Mouse (Mus musculus): ENCODE data around the gene H60b.
"Not testable (repeated sequence)": the region's sequence is repeated elsewhere in the genome, so short reads cannot be mapped to it uniquely, and the experiment has no call there.

The H60b gene

DNA sequence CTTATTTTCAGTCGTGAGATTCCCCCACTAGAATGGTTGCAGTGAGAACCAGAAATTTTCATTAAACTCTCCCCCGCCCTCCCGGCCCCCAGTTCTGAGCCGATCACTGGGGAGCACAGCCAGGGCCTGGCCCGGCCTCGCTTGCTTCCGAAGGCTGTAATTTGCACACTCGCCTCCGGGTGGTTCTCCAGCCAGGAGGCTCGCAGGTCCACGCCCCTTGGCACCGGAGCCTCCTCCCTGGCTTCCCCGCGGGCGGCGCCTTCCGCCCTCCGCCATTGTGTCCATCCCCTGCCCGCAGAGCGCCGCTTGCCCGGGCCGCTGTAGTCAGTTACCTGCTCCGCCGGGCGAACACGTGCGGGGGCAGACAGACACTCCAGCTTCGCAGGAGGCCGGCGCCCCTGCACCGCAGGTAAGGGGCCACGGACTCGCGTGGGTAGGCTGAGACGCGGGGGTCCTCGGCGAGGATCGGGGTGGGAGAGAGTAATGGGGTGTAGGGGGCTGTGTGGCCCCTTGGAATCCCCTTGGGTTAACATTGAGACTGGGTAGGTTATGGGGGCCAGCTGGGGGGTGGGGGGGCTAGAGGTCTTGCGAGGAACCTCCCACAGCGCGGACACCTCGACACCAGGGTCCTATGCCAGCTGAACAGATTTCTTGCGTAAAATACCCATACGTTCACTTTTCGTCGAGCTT lies at the start of gene H60b, which contains the start of gene Raet1e:
H60b (plus strand) TSS at position 277 of the 690 bp plus-strand sequence.
Raet1e (plus strand) TSS at position 260 of the 690 bp plus-strand sequence.
- peak; percentile 76 to 84 for DNase-seq

DNA sequence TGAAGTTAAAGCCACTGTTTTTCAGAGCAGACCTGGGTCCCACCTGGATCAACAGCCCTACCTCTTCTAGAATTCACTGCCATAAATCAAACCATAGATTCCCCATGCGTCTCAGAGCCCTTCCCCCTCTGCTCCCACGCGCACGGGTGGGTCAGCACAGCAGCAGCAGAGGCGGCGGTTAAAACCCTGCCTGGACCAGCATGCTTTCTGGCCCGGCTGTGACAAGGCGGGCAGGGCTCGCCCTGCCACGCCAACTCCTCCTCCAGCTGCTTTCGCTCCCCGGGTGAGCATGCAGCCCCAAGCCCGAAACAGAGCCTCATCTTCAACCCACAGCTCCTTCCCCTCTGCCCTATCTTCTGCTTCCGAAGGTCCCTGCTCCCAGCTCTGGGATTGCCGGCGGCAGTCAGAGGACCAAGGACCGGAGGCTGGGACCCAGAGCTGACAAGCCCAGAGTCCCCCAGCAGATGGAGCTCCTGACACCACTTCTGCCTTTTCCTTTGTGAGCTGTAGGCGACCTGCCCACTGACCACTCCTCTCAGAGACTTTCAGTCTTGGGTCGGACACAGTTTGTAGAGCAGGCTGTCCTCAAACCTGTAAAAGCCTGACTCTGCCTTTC lies 17.6 kb upstream of the H60b start:
- DNase-seq: peak; percentile 82 to 88

DNA sequence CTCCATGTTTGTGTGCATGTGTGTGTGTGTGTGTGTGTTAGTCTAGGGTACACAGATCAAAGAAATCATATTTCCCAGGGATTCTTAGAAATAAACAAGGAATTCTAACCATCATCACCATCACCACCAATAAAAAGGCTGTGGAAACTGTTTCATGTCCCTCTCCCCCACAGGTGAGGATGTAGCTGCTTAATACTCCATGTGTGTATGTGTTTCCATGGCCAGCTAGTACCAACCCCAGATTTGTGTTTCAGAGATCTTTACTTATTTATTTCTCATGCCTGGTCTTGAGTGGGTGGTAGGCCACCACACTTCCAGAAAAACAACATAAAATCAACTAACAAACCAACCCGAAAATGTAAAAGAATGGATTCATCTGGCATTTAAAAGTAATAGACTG lies 16.2 kb upstream of the H60b start:
- DNase-seq: peak in 1 of 2 experiments; percentile 26

DNA sequence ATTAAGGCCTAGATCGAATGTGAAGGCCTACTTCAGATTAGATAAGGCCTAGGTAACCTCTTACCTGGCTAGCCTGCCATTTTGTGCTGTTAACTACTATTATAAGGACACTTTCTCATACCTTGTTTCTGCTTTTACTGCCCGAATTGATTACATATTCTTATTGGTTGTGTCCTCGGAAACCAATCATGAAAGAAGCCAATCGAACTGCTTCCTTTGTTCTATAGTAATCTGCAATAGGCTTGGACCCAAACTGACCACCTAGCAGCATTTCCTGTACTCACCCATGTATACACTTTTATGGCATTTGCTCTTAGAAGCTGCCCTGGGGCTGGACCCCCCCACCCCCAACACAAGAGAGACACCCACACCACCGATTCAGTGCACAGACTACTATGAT lies 15.5 kb upstream of the H60b start:
- DNase-seq: no peak

DNA sequence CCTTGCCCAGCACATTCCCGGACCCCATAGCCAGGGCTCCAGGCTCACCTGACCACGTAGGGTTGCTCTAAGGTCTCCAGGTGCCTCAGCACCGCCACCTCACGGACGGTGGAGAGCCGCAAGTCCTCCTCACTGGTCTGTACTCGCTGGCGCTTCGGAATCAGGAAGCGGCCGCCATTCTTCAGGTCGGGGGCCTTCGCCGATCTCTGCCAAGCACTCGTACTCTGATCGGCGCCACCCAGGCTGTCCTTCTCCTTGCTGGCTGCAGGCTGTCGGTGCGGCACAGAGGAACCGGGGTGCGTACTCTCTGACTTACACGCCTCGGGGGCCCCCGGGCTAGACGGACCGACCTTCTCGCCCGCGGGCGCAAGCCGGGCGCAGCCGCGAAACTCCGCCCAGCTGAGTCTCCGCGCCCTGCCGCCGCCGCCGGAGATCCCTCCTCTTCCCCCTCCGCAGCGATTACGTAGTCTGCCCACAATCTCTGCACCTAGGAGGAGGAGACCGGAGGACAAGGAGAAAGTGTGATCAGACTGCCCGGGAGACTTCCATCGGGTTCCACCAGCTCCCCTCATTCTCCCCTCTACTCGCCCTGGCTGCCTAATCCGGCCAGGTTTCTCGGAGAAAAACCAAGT lies 9.8 kb upstream of the H60b start:
- DNase-seq: peak; percentile 81 to 89

DNA sequence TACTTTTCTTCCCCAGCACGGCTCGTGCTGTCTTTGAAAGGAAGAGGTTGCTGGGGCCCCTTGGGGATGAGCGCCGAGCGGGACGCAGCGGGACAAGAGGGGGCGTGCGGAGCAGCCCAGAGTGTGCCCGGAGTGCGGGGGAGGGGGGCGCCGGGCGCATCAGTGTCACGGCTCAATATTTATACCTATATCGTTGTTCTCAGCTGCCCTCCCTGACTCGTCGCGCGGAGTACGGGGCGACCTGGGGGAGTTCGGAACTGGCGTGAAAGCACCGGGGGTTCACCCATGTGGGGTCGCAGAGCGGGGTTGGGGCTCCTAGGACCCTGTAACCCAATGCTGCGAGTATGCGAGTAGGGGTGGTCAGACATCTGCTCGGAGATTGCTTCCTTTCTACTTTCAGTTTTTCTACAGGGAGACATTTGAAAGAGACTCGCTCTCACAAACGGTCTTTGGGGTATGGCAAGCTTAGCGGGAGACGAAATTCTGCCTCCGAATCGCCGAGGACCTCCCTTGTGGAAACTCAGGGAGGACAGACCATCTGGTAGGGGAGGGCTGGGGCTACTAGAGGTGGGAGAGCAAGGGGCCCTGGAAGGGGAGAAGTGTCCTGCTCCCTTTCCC lies 9.2 kb upstream of the H60b start, which contains the start of gene E030030I06Rik:
E030030I06Rik (minus strand) TSS at position 198 of the 618 bp plus-strand sequence.
- no peak for DNase-seq

DNA sequence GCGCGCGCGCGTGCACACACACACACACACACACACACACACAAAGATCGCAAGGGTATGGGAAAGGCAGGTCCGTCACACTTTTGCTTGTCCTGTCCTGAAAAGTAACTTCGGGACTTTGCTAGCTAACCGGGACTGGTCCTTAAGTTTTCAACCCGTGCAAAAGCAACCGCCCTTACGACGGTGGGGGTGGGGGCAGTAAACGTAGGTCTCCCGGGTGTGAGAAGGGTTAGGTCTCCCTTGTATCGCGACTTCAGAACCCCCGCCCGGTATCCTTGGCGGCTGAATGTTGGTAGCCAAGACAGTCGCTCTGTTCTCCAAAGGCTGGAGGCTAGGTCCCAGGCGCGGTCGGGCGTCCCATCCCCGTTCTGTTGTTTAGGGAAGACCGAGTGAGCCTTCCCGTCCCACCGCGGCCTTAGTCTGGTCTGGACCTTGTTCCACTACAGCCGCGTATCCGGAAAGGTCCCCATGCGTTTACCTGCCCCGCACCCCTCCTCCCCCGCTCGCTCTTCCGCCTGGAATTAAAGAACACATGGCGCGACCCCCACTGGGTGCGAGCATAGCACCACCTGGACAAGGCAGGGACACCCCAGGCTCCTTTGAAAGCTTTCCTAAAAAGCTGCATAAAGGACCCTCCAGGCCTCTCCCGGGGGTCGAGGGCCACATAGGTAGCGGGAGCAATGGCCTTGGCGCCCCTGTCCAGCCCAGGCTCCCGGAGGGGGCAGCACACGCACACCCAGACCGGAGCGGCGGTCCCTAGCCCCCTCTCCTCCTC lies 8.5 kb upstream of the H60b start:
- DNase-seq: peak in 1 of 2 experiments; percentile 37

DNA sequence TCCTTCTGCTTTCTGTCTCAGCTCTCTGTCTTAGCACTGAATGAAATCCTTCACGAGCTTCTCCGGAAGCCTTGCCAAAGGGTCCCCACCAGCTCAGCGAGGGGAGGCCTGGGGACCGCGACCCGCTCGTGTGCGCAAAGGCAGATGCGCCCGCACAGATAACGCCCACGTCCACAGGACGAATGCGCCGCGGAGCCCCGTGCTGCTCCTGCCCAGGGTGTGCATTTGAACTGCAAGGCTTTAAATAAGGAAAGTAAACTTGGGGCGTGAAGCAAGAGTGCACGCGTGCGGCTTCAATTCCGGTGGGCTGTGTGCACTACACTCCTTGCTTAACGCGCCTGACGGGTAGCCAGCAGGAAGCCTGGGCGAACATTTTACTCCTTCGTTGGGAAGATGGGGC lies 7.8 kb upstream of the H60b start:
- DNase-seq: peak in 1 of 2 experiments; percentile 22

DNA sequence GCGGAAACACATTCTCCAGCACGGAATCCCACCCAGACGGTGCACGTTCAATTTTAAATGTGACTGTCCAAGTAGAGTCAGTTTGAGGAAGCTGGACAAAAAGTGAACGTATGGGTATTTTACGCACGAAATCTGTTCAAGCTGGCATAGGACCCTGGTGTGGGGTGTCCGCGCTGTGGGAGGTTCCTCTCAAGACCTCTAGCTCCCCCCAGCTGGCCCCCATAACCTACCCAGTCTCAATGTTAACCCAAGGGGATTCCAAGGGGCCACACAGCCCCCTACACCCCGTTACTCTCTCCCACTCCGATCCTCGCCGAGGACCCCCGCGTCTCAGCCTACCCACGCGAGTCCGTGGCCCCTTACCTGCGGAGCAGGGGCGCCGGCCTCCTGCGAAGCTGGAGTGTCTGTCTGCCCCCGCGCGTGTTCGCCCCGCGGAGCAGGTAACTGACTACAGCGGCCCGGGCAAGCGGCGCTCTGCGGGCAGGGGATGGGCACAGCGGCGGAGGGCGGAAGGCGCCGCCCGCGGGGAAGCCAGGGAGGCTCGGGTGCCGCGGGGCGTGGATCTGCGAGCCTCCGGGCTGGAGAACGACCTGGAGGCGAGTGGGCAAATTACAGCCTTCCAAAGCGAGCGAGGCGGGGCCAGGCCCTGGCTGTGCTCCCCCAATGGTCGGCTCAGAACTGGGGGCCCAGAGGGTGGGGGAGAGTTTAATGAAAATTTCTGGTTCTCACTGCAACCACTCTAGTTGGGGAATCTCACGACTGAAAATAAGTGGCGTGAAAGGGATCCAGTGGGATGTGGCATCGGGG lies 7.1 kb upstream of the H60b start:
- peak in 1 of 2 experiments; percentile 15 for DNase-seq

DNA sequence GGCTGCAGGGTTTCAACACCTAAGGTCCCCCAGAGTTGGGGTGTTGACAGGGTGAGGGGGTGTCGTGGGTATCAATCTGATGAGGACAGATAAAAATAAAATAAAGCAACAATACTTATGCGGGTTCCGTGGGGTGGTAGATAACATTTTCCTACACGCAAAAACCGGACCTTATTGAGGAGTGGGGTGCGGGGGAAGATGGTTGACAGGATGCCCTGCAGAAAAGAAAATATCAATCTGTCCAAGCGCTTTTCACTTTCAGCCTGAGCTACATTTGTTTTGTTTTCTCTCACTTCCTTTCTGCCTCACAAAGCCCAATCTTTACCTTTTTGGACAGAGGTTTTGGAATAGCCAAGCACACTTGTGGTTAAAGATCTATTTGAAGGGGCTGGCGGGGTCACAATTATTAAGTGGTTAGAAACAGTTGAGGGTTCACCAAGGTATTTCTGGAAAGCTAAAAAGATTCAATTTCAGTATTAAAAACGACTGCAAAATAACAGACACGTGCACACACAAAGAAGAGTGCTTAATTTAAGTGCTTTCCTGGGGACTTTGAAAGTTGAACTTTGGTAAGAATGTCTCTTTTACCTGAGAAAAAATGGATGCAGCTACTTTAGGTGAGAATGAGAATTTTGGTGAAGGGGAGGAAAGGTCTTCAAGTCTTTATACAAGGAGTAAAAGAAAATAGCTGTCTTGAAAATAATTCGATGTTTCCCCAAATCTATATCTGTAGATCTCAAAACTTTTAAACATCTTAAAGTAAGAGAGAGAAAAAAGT lies 6.3 kb upstream of the H60b start:
- peak in 1 of 2 experiments; percentile 7 for DNase-seq

DNA sequence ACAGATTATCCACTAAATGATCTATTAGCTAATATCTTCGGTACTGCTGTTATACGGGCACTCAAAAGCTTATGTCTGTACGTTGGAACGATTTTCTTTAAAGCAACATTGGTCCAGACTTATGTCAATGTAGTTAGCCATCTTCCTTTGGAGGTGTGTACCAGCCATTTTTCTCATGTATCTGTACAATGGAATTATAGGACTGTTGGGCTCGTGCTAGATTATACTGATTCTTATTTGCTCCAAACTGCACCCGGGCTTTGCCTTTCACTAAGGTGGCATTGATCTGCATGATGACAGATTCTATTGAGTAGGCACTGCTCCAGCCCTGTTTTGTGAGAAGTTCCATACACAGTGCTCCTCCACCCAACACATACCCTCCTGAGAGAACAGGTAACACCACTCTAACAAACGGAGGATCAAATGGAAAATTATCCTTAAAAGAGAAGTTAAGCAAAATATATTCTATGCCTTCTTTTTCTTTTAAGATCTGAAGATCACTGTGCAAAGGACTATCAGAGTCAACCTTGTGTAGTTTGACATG lies 5.2 kb upstream of the H60b start:
- not testable (repeated sequence) for DNase-seq

DNA sequence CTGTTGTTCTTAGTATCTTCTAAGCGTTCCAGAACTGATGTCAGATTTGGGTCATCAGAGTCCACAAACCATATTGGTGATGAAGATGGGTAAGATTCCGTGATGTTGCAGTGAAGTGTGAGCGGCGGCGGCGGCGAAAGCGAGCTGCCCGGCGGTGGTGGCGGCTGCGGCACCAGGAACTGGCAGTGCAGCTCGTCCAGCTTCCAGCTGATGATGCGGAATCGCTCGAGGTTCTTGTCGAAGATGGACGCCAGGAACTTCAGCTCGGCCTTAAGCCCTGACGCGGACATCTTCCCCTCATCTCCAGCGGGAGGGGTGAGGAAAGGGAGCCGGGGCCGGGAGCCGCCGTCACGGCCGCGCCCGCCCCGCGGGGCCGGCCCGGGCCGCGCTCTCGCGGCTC lies 4.3 kb upstream of the H60b start:
- DNase-seq: peak in 1 of 2 experiments; percentile 38

DNA sequence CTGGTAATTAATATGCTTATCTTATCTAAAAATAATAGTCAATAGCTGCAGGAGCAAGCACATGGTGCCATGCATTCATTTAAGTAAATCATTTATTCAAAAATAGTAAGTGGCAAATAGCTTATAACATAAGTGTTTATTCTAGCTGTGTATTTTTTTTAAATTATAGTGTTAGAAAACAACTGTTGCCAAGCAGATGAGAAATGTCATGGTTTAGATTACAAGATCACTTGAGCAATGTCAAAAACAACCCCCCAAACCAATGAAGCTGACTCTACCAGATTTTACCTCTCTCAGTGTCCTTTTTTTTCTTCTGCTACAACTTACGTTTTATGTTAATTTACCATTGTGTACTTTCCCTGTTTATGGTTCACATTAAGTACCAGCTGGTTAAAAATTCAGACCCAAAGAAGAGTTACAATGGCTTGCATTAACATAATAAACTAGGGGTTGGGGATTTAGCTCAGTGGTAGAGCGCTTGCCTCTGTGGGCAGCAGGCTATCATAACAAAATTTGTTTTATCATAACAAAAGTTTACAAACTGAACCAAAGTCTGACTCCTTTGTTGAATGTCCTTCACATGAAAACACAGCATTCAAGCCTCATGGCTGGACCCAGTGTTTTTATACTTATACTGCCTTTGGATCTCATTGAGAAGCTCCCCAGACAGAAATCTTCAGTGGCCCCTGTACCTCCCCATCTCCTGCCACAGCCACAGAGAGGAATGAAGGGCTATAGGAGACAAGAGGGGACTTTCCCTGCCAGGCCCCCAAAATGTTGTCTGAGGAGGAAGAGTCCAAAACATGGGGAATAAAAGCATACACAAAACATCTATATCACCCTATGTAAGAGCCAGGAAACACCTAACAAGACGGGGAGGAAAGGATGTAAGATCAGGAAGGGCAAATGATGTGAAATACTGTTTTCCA lies 3.3 kb upstream of the H60b start:
- DNase-seq: no peak

DNA sequence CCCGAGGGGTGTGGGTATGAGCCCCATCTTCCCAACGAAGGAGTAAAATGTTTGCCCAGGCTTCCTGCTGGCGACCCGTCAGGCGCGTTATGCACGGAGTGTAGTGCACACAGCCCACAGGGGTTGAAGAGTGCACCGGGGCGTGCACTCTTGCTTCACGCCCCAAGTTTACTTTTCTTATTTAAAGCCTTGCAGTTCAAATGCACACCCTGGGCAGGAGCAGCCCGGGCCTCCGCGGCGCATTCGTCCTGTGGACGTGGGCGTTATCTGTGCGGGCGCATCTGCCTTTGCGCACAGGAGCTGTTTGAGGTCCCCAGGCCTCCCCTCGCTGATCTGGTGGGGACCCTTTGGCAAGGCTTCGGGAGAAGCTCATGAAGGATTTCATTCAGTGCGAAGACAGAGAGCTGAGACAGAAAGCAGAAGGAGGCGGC lies 760 bp downstream of the H60b start:
- no peak for DNase-seq

DNA sequence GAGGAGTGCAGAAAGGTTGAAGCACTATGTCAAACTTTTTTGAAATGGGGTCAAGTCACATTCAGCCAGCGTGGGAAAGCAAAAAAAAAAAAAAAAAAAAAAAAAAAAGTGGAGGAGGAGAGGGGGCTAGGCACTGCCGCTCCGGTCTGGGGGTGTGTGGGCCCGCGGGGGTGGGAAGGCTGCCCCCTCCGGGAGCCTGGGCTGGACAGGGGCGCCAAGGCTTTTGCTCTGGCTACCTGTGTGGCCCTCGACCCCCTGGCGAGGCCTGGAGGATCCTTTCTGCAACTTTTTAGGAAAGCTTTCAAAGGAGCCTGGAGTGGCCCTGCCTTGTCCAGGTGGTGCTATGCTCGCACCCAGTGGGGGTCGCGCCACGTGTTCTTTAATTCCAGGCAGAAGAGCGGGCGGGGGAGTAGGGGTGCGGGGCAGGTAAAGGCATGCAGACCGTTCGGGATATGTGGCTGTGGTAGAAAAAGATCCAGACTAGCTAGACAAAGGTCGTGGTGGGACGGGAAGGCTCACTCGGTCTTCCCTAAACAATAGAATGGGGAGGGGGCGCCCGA lies 1.3 kb downstream of the H60b start:
- no peak for DNase-seq

DNA sequence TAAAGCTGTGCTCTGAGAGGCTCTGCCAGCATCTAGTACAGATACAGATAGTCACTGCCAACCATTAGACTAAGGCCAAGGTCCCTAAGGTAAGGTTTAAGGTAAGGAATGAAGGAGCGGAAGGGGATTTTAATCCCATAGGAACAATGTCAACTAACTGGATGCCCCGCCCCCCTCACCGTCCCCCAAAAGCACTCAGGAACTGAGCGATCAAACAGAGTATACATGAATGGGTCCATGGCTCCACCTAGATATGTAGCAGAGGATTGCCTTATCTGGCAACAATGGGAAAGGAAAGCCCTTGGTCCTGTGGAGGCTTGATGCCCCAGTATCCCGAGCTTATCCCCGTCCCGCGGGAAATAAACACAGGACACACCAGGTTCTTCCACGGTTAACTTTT lies 4.9 kb downstream of the H60b start:
- DNase-seq: not testable (repeated sequence)

DNA sequence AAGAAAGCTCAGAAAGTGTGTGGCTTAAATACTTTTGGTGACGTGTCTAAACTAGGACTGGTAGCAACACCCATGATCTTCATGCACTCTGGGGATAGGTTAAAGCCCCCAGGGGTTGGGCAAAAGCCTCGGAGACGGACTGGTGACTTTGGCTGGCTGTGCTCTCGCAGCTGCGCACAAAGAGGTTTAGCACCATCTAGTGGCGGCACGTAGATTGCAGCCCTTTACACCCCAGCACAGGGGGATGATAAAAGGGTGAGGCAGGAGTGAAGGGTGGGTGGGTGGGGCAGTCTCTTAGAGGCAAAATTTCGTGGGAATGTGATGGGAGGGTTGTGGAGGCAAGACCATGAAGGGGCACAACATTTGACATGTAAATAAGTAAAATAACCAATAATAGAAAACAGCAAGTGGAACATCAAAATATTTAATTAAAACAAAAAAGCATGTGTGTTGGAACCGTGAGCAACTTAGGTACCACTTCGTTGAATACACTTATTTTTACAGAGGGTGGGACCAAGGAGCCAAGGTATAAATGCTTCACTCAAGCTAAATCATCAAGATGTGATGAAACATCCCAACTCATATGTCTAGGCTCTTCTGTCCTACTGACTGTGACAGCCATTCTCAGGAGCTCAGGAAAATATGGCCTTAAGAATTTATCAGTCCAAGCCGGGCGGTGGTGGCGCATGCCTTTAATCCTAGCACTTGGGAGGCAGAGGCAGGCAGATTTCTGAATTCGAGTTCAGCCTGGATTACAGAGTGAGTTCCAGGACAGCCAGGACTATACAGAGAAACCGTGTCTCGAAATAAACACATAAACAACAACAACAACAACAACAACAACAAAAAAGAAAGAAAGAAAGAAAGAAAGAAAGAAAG lies 5.6 kb downstream of the H60b start:
- peak; percentile 66 to 85 for DNase-seq

Measured in kidney, postnatal 36 days (tissue).